Mouse (Mus musculus): Measurements from ENCODE around the gene Arhgef12.
A peak's percentile ranks its signal among the peaks of the same experiment; 100 is the strongest.

Arhgef12 gene

DNA sequence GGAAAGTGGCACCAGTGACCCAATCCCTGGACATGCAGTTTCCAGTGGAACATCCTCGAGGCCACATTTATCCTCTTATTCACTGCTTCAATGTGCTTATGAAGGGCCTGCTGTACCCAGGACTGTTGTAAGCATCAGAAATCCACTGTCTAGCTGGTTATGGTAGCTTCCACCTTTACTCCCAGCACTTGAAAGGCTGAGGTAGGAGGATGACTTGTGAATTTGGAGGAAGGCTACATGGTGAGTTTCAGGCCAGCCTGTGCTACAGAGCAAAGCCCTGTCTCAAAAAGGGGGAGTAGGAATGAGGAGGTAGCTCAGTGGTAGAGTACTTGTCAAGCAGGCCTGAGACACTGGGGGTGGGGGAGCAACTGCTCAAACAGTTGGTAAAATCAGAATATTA lies 1.0 kb upstream of the Arhgef12 start:
- DNase-seq: no peak

DNA sequence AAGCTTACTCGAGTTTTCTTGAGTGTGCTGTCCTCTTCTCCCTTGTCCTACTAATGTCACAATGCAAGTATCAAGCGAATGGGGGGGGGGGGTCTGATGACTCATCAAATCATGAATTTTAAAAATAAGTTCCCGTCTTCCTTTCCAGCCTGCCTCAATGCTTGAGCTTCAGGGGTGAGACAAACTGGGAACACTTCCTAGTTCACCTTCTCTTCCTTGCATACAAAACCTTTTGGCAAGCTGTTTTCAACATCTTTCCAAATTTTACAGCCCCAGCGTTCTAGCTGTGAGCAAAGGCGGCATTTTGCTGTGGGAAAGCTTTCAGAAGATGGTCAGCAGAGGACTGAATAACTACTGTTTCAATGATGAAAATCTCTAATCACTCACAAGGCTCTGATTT lies 516 bp upstream of the Arhgef12 start:
- DNase-seq: no peak

DNA sequence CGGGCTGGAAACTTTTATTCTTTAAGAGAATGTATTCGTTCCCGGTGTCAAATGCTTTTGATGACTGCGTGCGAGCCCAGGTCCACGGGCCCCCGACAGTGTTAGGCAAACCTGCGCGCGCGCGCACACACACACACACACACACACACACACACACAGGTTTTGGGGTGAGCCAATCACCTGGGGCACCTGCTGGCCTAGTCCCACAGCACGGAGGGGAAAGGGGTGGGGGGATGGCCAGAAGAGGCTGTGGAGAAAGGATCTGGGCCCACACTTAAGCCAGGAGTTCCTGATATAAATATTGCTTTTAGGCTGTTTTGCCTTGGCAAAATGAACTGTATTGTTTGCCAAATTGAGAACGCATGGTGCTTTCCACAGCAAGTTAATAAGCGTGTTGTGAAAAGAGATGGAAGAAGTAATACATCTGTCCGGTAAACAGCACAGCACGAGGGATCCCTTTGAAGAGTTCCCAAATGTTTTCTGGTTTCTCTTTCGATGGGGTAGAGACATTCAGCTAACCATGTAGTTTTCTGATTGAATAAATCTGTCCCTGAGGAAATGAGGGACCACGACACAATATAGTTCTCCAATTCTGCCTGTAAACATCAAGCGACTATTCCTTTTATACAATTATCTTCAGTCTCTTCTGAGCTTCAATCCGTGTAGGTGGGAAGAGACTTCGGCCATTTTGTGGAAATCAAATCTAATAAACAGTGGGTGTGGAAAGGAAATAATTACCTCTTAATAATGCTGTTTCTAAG lies 433 bp downstream of the Arhgef12 start:
- no peak for DNase-seq

DNA sequence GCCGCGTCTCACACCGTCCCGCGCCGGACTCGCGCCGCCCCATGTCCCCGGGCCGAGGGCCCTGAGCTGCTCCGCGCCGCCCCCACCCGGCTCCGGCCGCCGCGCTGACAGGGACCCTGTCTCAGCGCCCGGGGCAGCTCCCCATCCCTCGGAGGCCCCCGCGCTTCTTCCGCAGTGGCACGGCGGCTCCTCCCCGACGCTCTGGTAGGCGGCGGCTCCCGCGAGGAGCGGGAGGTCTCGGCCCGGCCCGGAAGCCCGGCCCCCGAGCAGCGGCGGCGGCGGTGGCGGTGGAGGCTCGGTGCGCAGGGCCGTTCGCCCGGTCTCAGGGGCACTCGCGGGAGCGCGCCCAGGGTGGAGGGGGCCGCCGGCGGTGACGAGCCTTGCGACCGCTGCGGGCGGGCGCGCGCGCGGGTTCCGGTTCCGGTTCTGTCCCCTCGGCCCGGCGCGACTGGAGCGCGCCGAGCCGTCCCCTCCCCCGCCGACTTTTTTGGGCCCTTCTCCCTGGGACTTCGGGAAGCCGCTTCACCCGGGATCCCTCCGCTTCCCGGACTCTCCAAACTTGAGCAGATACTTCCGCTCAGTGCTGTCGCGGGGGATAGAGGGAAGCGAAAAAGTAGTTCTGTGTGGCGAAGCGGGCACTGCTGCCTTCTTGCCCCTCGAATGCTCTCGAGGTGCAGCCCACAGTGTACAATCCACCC lies 1.2 kb downstream of the Arhgef12 start:
- peak; percentile 94 for DNase-seq

DNA sequence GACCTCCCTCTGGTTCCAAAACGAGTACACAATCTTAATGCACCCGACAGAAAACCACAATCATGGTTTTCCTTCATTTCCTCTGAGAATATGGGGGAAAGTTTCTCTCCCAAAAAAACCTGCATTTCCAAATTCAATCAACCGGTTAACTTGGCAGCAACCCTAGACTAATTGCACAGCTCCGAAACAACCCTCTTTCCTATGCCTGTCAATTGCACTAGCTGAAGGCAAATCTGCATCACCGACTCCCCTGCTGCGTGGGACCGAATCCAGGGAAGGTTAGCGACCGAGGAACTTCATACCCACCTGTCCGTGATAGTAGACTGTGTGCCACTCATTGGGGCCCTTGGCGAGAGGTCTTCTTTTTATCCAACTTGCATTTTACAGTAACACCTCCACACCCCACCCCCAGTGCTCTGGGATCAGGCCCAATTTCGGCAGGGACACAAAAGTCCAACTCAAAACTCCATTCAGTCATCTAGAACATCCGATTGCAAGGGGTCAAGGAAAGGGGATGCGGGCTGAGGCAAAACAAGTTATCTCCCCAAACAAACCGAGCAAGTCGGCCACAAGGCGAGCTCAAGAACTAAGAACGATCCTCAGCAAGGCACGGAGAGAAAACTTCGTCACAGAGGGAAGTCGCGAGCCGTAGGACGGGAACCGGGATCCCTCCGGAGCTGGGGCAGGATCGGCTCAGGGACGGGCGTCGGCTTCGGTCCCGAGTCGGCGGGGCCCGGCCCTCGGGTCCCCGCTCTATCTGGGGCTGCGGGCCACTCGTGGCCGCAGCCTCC lies 2.0 kb downstream of the Arhgef12 start:
- peak; percentile 28 for DNase-seq

DNA sequence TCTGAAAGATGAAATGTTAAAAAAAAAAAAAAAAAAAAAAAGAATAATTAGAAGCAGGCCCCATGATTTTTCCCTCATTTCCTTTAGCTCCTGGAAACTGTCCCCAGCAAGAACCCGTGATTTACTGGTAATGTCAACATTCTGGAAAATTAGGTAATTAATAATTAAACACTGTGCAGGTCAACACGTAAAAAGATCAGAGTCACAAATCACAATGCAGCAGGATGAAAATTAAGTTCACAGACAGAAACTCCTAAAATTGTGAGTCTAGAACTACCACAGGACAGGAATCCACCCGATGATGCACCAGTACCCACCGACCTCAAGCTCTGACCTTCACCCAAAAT lies 2.5 kb downstream of the Arhgef12 start:
- no peak for DNase-seq

DNA sequence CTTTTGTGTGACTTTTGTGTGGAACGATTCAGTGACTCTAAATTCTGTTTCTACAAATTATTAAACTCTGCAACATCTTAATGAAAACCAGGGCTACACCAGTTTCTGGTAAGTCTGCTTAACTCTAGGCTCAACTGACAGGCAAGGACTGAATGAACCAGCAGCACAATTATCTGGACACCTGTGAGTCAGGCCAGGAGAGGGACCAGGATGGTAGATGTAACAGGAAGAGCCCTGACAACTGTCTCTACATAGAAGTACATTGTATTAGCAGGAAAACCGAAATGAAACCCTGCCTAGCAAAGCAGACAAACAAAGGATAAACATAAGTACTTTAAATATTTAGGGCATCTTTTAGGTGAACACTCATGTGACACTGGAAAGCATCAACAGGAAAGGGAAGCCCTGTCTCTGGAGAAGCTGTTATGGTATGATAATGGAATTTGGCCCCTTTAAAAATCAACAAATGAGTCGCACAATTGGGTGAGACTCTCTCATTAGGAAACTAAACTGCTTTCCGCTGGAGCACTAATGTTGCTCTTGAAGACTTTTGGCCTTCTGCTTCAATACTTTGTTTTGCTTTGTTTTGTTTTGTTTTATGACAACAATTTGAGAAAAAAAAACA lies 3.3 kb downstream of the Arhgef12 start:
- no peak for DNase-seq

DNA sequence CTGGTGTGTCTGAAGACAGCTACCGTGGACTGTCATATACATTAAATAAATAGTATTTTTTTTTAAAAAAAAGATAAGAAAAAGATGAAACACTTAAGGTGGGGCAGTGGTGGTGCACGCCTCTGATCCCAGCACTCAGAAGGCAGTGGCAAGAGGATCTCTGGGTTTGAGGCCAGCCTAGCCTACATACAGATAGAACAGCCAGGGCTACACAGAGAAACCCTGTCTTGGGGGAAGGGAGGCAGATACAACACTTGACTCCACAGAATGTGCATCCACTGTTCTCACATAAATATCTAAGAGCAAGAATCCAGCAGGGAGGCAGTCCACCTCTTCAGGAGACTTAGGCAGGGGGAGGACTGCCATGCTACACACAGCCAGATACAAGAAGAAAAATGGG lies 4.1 kb downstream of the Arhgef12 start:
- no peak for DNase-seq

DNA sequence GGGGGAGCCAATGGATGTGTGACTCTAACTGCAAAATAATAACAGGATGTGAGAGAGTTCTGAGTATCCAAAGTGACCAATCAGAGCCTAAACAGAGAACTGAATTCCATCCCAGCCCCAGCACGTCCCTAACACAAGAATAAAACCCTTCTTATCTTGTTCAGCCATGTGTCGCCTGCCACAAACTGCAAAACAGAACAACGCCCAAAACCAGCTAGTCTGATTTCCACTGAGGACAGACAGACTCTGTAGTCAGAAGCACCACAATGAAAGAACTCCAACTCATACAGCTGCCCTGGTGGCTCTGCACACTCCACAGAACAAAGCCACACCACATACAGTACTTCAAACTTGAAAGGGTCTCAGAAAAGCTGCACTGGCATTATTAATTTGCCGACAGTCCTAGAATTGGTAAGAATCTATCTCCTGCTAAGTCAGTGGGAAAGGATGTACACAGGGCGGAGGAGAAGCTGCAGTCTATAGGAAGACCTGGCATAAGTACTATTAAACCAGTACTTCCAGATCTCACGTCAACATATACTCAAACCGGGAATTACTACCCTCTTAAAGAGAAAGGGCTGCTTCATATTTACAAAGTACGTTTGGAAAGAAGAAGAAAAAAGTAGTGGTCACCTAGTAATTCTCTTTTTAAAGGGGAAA lies 5.0 kb downstream of the Arhgef12 start:
- no peak for DNase-seq

DNA sequence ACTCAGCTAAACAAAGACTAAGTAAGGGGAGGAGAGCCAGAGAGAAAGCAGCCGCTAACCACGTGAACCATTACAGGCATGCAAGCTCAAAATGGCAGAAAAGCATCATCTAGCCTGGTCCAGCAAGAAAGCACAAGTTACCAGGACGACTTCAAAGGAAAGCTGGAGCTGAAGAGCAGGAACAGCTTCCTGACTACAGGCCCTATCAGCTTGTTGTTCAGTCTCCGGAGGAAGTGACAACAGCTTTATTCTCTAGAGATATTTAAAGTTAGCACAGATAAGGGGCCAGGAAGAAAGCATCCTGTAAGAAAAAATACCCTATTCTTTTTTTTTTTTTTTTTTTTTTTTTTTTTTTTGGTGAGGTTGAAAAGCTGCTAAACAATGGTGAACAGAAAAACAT lies 8.1 kb downstream of the Arhgef12 start:
- DNase-seq: no peak

DNA sequence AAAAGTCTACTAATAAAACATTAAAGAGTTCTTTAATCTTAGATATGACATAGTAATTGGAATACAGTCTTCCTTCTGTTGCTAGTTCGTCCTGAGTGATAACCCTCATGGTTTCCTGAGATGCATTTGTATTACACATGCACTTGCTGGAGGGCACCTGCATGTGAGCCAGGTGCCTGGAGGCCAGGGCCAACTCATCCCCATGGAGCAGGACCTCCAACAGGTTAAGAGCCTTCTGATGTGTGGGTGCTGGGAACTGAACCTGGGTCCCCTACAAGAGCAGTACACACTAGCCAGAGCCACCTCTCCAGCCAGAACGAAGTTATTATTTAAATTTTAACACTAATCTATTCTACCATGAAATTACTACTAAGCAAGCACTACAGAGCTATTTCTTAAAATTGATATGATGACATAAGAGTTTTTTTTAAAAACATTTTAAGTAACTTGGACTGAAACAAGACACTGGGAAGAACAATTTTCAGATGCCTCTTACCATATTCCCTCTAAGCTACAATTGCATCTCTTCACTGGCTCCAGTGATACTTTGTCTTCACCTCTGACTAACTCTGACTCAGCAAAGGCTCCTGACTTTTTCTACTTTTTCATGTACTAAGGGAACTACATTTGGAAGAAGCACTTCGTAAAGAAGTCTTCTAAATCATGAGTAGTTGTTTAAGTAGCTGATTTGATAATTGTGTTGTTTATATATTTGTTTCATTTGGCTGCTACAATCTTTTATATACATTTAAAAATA lies 9.1 kb downstream of the Arhgef12 start:
- no peak for DNase-seq

DNA sequence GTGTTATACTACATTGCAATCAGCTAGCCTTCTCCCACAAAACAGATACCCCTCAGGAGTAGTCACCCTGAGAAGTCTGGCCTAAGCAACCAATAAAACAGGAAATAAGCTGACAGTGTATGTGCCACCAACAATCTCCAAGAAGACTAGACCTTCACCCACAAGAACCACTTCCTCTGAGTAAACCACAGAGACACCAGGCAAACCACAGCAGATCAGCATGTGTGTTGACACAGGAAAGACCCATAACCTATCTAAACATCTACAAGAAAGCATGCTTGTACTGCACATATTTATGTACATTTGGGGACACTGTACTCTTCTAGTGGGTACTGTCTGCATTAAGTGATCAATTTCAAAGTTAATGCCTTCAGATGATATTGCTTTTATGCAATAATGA lies 10.7 kb downstream of the Arhgef12 start:
- no peak for DNase-seq

DNA sequence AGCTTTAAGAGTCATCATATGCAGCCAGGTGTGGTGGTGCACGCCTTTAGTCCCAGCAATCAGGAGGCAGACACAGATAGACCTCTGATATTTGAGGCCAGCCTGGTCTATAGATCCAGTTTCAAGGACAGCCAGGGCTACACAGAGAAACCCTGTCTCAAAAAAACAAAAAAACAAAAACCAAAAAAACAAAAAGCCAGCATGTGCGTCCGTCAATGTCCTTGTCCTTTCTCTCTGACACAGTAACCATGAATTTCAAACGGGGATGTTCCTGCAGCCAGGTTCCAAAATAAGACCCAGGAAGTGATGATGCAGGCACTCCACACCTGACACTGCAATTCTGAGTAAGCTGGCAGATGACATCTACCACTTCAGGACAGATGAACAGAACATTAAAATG lies 12.2 kb downstream of the Arhgef12 start:
- DNase-seq: no peak

DNA sequence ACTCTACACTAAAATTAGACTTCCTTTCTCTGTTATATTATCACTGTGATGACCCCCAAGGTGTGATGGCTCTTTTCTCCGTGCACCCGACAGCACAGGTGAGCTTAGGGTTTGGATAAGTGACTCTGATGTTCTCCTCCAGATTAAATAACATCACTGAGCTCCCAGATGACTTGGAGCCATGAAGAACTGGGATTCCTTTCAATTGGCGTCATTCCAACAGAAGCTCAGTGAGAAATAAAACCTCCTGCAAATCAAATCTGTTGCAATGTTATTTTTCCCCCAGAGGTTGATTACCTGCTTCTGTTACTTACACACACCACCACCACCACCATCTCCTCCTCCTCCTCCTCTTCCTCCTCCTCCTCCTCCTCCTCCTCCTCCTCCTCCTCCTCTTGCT lies 13.2 kb downstream of the Arhgef12 start:
- no peak for DNase-seq

DNA sequence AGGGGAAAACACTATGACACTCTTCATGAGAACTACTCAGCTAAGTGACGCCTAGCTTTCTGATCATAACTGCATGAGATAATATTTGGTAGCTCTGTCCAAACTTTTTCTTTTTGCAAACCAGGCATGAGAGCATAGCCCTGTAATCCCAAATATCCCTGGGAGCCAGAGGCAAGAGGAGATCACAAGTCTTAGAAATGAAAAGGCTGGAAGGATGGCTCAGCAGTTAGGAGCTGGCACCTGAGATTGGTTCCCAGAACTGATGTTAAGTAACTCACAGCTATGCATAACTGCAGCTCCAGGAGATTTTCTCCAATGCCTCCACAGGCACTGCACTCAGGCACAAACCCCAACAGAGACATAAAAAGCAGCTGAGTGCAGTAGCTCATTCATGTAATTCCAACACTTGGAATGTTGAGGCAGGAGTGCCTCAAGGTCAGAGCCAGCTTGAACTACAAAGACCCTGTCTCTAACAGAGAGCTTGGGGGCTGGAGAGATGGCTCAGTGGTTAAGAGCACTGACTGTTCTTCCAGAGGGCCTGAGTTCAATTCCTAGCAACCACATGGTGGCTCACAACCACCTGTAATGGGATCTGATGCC lies 21.3 kb downstream of the Arhgef12 start:
- DNase-seq: no peak

DNA sequence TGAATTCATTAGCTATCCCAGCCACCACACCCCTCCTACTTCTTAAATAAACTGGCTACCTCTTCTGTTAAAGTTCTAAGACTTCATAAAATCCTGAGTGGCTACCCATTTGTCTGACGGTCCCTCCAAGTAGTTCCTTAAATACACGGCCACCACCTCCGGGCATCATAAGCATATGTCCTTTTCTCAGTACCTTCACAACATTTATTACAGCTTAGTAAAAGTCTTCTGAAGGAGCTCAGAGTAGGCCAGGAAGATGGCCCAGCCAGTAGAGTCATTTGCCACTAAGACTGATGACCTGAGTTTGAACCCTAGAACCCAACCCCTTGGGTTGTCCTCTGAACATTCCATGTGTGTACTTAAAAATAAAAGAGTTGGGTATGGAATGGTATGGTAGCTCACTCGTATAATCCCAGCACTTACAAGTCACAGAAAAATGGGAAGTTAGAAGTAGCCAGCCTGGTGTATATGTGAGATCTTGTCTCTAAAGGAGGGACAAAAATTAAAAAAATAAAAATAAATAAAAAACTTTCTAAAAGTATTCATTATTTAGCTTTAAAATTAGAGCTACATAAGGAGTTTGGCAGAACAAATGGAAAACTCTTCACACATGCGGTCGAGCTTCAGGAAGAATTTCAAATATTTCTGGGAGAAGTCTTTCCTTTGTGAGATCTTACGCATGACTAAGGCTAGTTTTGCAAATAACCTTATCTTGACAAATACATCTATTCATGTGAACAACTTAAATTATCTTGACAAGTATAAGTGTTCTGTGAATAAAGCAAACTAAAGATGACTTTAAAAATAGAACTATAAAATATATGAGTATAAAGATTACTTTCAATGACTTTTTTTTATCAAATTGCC lies 22.3 kb downstream of the Arhgef12 start:
- DNase-seq: no peak

DNA sequence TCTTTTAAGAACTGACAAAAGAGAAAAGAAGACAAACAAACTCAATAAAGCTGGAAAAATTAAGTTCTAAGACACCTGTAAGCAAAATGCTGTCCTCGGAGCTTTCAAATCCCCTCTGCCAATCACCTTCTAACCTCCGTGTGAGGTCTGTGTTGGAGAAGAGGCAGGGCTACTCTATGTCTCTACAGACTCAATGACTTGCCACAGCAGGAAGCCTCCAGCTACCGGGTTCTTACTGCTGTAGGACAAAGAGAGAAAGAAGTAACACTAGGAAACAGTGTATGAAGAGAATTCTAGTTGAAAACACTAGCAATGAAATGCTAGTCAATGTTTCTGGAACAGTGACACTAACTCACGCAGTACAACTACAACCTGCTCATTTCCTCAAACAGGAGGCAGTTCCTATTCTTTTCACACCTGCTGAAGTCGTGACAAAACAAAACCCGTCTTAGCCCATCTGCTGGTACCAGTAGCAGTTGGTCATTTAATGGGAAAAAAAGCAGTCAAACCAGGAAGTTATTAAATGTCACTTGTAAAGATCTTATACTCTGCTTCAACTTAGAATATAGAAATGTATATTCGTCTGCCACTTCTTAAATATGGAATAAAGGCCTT lies 23.5 kb downstream of the Arhgef12 start:
- DNase-seq: no peak

DNA sequence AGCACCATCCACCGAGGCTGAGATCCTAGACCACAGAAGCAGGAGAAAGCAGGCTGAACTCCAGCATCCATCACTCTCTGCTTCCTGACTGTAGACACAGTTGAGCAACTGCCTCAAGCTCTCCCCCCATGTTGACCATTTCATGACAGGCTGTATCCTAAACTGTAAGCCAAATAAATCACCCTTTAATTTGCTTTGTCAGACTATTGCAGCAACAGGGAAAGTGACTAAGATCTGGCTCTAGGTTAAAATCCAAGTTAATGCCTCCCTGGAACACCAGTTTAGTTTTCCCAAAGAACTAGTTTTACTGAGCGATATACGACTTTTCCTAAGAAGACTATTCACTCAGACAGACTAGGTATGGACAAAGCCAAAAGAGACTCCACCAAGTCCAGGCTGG lies 28.3 kb downstream of the Arhgef12 start:
- no peak for DNase-seq

DNA sequence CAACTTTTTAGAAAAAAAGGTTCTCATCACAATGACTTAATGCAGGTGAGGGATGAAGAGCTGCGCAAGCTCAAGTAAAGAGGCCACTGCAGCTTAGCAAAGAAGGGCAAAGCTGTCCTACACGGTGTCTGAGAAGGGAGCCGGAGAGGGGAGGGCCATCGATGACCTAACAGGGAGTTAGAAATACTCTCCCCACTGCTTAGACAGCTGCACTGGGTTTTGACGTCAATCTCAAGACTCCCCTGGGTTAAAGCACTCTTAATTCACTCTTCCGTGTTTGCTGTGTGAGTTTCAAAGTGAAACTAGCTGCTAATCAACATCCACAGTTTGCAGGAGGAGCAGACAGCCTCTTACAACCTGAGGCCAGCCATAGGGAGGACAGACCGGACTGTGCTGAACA lies 30.9 kb downstream of the Arhgef12 start:
- DNase-seq: no peak

DNA sequence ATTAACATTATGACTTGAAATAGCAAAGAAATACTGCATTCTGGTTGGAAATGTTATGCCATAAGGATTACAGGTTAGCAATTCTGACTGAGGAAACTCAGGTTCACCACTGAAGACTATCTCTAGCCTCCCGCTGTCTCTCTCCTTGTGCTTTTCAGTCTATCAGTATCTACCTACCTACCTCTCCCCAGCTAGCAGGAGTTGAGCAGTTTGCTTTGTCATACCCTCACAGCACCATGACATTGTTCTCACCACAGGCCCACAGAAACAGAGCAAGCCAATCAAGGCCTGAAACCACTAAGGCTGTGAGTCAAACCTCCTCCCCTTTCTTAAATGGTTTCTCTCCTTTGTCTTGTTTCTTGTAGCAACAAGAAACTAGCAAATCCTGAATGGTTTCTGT lies 32.4 kb downstream of the Arhgef12 start:
- no peak for DNase-seq

Data from right cerebral cortex, postnatal 4 days (tissue).